Mouse (Mus musculus) thymus, adult 2 months (tissue): ENCODE measurements around the gene Col8a2.

ENCODE experiments used
- CTCF ChIP-seq: fragments of 200-500 bp; IDR thresholded peaks from 2 replicates; pipeline ENCODE4 v1.5.1; 2012; ENCODE audit warnings: mild to moderate bottlenecking, control low read depth, low read length, moderate library complexity, borderline replicate concordance; ENCODE audit not compliant: control insufficient read depth, poor library complexity, insufficient read depth; ENCODE audit errors: extremely low read depth
- POLR2A ChIP-seq: fragments of 200-500 bp; IDR thresholded peaks from 2 replicates; pipeline ENCODE4 v1.6.1; 2012; ENCODE audit warnings: mild to moderate bottlenecking, low read length, control low read depth, moderate library complexity; ENCODE audit not compliant: control insufficient read depth, poor library complexity, insufficient read depth; ENCODE audit errors: extremely low read depth

DNA sequence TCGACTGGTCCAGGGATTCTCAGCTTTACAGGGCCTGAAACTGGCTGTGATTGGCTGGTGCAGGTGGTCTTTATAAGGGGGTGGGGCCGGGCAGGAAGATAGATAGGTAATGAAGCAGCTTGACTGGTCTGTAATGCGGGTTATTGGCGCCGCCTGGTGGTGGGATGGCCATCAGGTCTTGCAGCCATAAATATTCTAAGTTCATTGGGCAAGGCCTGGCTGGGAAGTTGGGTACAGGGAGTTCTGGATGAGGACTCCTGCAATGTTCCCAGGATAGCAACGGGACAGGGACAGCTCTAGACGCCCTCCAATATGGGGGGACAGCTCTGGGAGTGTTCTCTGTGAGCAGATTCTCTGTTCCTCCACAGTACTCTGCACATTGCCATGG is 23.3 kb downstream of the Col8a2 start:
- TF ChIP-seq CTCF: peak; percentile 47; the same call in 1 of the 2 replicates
- TF ChIP-seq POLR2A: no peak
